Mouse (Mus musculus) stomach, postnatal 0 days (tissue): Measurements from ENCODE around the gene Slc6a20b.

Experiments used
- CTCF ChIP-seq: IDR thresholded peaks from 2 replicates; pipeline ENCODE4 v1.5.1; 2016; ENCODE audit warnings: antibody characterized with exemption, low read depth, mild to moderate bottlenecking, moderate library complexity
- EP300 ChIP-seq: optimal IDR thresholded peaks from 2 replicates; pipeline ENCODE3; 2016; ENCODE audit warnings: antibody characterized with exemption

- TF ChIP-seq CTCF (no peak), EP300 (no peak)
Measured at GRCm38 (mm10) chr9:123595194-123595593, 37.2 kb downstream of the Slc6a20b start.
